Mouse (Mus musculus) midbrain, embryonic 14.5 days (tissue): ENCODE data around the gene Gpr152. TPM values are rescaled to one million over a fixed set of nuclear protein-coding genes. Genes with fewer than 3 reads are reported as not detected.

Experiments used
- ATAC-seq: fragments of 200-750 bp; cut with Nextera tagmentation; 2 replicates; pipeline ENCODE4 v1.8.0; 2017; ENCODE audit warnings: moderate number of reproducible peaks, moderate library complexity; ENCODE audit not compliant: low FRiP score, low TSS enrichment
- DNase-seq: peaks from one replicate; pipeline ENCODE4 v3.0.0-alpha.2; 2015
- H3K27ac ChIP-seq: fragments of 300-500 bp; sonication (generic); replicated peaks from 2 replicates; pipeline ENCODE4 v1.5.1; 2014; ENCODE audit warnings: mild to moderate bottlenecking, low read depth, low read length, moderate library complexity
- H3K27me3 ChIP-seq: fragments of 300-500 bp; sonication (generic); 2 replicates; pipeline ENCODE4 v1.6.1; 2014; ENCODE audit warnings: low read length, control low read depth, mixed read lengths; ENCODE audit not compliant: control insufficient read depth, insufficient read depth
- H3K36me3 ChIP-seq: fragments of 300-500 bp; sonication (generic); 2 replicates; pipeline ENCODE4 v1.6.1; 2014; ENCODE audit warnings: low read length, control low read depth; ENCODE audit not compliant: control insufficient read depth, insufficient read depth
- H3K4me1 ChIP-seq: fragments of 300-500 bp; sonication (generic); 2 replicates; pipeline ENCODE4 v1.6.1; 2014; ENCODE audit warnings: mild to moderate bottlenecking, antibody characterized with exemption, low read length, control low read depth; ENCODE audit not compliant: control insufficient read depth, insufficient read depth
- H3K4me2 ChIP-seq: fragments of 300-500 bp; sonication (generic); 2 replicates; pipeline ENCODE4 v1.6.1; 2014; ENCODE audit warnings: mild to moderate bottlenecking, low read length, moderate library complexity
- H3K4me3 ChIP-seq: fragments of 300-500 bp; sonication (generic); replicated peaks from 2 replicates; pipeline ENCODE4 v1.5.1; 2014; ENCODE audit warnings: low read depth, low read length
- H3K9ac ChIP-seq: fragments of 300-500 bp; sonication (generic); replicated peaks from 2 replicates; pipeline ENCODE4 v1.6.1; 2014; ENCODE audit warnings: mild to moderate bottlenecking, low read length, moderate library complexity
- H3K9me3 ChIP-seq: fragments of 300-500 bp; sonication (generic); 2 replicates; pipeline ENCODE4 v1.6.1; 2016; ENCODE audit warnings: low read length, control low read depth, mixed read lengths; ENCODE audit not compliant: control insufficient read depth
- WGBS: fragments of 180-500 bp; shearing (Covaris S2); extraction: QIAGEN DNeasy Blood & Tissue Kit; methylation state at CpG from one replicate; pipeline ENCODE4 v1.1.7; 2014; 5-methylcytosine and 5-hydroxymethylcytosine counted together
- polyA plus RNA-seq: library from polyadenylated mRNA; unstranded; fragments of >200 nt; fragmentation: Nextera tagmentation; extraction: Ambion mirVana; gene quantifications from 2 replicates; pipeline ENCODE4 v1.2.1, GENCODE M21; 2014

Gpr152 gene
- polyA plus RNA-seq: not detected in 2 replicates

DNA sequence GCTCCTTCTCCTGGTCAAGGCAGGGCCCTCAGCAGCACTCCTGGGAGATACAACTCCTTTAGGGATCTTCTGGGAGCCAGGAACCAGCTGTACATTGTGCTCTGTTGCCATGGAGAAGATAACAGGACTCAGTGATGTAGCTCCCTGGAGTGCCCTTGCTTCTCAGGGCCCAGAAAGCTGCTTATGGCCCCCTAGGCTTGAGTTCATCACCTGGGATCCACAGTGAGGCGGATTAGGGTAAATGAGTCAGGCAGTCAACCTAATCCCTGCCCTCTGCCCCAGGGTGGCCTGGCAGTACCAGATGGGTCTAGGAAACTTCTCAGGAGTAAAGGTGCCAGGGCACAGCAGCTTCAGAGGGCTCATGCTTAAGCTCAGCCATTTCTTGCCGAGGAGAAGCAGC, at the start of gene Gpr152:
Gene Gpr152, plus strand, starts transcription at position 342 of the 400 bp plus-strand sequence.
- no peak for DNase-seq
- WGBS: 37% methylated on average over 2 of the region's 2 CpGs

GRCm38 (mm10) chr19:4090446-4090845, 49.1 kb upstream of the Gpr152 start:
- Histone ChIP-seq H3K27me3 (no peaks in the 10 kb centered on the region), H3K9me3 (no peaks in the 10 kb centered on the region), H3K9ac (no peak overlapping the region), H3K4me2 (no peak overlapping the region), H3K4me1 (no peaks in the 10 kb centered on the region), H3K27ac (no peak overlapping the region), H3K4me3 (no peak overlapping the region), H3K36me3 (no peaks in the 10 kb centered on the region)
- 97% methylated on average over 3 of the region's 3 CpGs for WGBS
- no peak for DNase-seq
- no peak for ATAC-seq

More for the DNA sequence above, at the start of gene Gpr152:
- H3K27ac ChIP-seq: no peak within 1 kb of the TSS
- H3K9me3 ChIP-seq: no peaks in the 10 kb centered on the region
- H3K4me3 ChIP-seq: no peak within 1 kb of the TSS
- 0 out of 2 replicates have a peak, but pooled peaks cover 6% of the 10 kb centered on the region for H3K4me1 ChIP-seq
- H3K4me2 ChIP-seq: no peak within 1 kb of the TSS
- no peak for ATAC-seq
- H3K9ac ChIP-seq: no peak within 1 kb of the TSS
- H3K36me3 ChIP-seq: no peaks in the 10 kb centered on the region
- no peaks in the 10 kb centered on the region for H3K27me3 ChIP-seq

GRCm38 (mm10) chr19:4091383-4091782, 48.2 kb upstream of the Gpr152 start:
- Histone ChIP-seq H3K4me3 (no peak overlapping the region), H3K9ac (no peak overlapping the region), H3K4me1 (peaks cover 6% of the 10 kb centered on the region; the same call in 1 of the 2 replicates), H3K27me3 (no peaks in the 10 kb centered on the region), H3K9me3 (no peaks in the 10 kb centered on the region), H3K36me3 (no peaks in the 10 kb centered on the region), H3K27ac (no peak overlapping the region), H3K4me2 (no peak overlapping the region)
- no peak for DNase-seq
- no peak for ATAC-seq
- 65% methylated on average over 2 of the region's 2 CpGs for WGBS

- Histone ChIP-seq H3K36me3 (no peaks in the 10 kb centered on the region), H3K27me3 (no peaks in the 10 kb centered on the region), H3K4me2 (no peak overlapping the region), H3K4me1 (peaks cover 11% of the 10 kb centered on the region), H3K9me3 (no peaks in the 10 kb centered on the region), H3K27ac (no peak overlapping the region), H3K4me3 (no peak overlapping the region), H3K9ac (no peak overlapping the region)
- ATAC-seq (no peak), DNase-seq (no peak)
- WGBS: 94% methylated on average over 3 of the region's 3 CpGs
Observed at GRCm38 (mm10) chr19:4092750-4093149, 46.8 kb upstream of the Gpr152 start.

GRCm38 (mm10) chr19:4093772-4094171, 45.8 kb upstream of the Gpr152 start:
- no peak overlapping the region for H3K4me3 ChIP-seq
- H3K27ac ChIP-seq: no peak overlapping the region
- H3K27me3 ChIP-seq: no peaks in the 10 kb centered on the region
- ATAC-seq (no peak), DNase-seq (no peak)
- H3K9me3 ChIP-seq: no peaks in the 10 kb centered on the region
- H3K36me3 ChIP-seq: no peaks in the 10 kb centered on the region
- peaks cover 14% of the 10 kb centered on the region for H3K4me1 ChIP-seq
- WGBS: 81% methylated on average over 7 of the region's 7 CpGs
- H3K4me2 ChIP-seq: no peak overlapping the region
- no peak overlapping the region for H3K9ac ChIP-seq

GRCm38 (mm10) chr19:4094348-4094747, 45.2 kb upstream of the Gpr152 start:
- no peak for ATAC-seq
- H3K9ac ChIP-seq: no peak overlapping the region
- no peaks in the 10 kb centered on the region for H3K36me3 ChIP-seq
- no peaks in the 10 kb centered on the region for H3K9me3 ChIP-seq
- 84% methylated on average over 3 of the region's 3 CpGs for WGBS
- H3K4me3 ChIP-seq: no peak overlapping the region
- H3K4me1 ChIP-seq: peaks cover 19% of the 10 kb centered on the region
- DNase-seq: no peak
- no peak overlapping the region for H3K4me2 ChIP-seq
- no peak overlapping the region for H3K27ac ChIP-seq
- no peaks in the 10 kb centered on the region for H3K27me3 ChIP-seq

GRCm38 (mm10) chr19:4094774-4095303, 44.7 kb upstream of the Gpr152 start:
- DNase-seq (no peak), ATAC-seq (no peak)
- Histone ChIP-seq H3K27ac (no peak overlapping the region), H3K4me3 (no peak overlapping the region), H3K36me3 (no peaks in the 10 kb centered on the region), H3K9ac (no peak overlapping the region), H3K9me3 (no peaks in the 10 kb centered on the region), H3K27me3 (no peaks in the 10 kb centered on the region), H3K4me1 (peaks cover 24% of the 10 kb centered on the region), H3K4me2 (no peak overlapping the region)
- WGBS: 85% methylated on average over 5 of the region's 5 CpGs

GRCm38 (mm10) chr19:4095802-4096201, 43.8 kb upstream of the Gpr152 start:
- H3K27me3 ChIP-seq: no peaks in the 10 kb centered on the region
- H3K9ac ChIP-seq: no peak overlapping the region
- ATAC-seq (no peak), DNase-seq (no peak)
- peaks cover 29% of the 10 kb centered on the region for H3K4me1 ChIP-seq
- H3K36me3 ChIP-seq: no peaks in the 10 kb centered on the region
- peak overlapping the region; percentile 50 for H3K4me2 ChIP-seq
- H3K27ac ChIP-seq: peak overlapping the region; percentile 92; the same call in 1 of the 2 replicates
- 59% methylated on average over 3 of the region's 3 CpGs for WGBS
- no peak overlapping the region; the same call in 1 of the 2 replicates for H3K4me3 ChIP-seq
- no peaks in the 10 kb centered on the region for H3K9me3 ChIP-seq

DNA sequence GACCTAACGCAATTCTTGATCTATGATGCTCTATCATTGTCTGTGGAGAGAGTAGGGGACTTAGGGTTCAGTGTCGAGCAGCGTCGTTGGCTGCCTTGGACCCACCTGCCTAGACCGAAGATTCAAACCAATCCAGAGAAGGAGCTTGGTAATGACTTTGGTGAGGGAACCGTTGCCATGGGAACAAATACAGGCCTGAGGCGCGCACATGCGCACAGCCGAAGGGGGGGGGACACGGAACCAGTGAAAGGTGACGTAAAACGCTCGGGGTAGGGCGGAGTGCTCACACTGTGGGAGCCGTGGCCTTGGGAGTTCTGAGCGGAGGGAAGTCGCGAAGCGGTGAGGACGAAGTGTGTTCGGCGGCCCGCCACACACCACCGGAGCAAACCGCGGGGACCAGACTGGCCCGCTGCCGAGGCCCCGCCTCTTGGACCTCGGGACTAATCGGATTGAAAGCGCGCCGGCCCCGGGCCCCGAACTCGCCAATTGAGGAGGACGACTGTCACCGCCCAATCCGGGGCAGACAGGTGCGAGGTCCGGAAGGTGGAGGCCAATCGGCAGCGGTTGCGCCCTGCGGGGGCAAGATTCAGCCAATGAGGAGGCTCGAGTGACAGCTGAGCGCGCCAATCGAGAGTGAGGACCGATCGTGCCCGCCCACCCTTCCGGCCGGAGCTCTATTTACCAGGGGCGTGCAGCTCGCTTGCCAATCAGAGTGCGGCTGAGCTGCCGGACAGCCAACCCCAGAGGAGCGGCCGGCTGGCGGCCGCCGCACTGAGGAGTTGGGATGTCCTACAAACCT, 42.7 kb upstream of the Gpr152 start, which contains the start of gene Cdk2ap2:
Gene Cdk2ap2, plus strand, starts transcription at position 541 of the 799 bp plus-strand sequence.
- WGBS: under 1% methylated on average over 65 of the region's 65 CpGs
- H3K4me2 ChIP-seq: peak within 1 kb of the TSS; percentile 50
- no peaks in the 10 kb centered on the region for H3K27me3 ChIP-seq
- DNase-seq (peak; percentile 99), ATAC-seq (peak; percentile 94)
- H3K9me3 ChIP-seq: no peaks in the 10 kb centered on the region
- peak within 1 kb of the TSS; percentile 50 for H3K4me3 ChIP-seq
- H3K4me1 ChIP-seq: peaks cover 35% of the 10 kb centered on the region
- H3K9ac ChIP-seq: peak within 1 kb of the TSS; percentile 60
- peak within 1 kb of the TSS; percentile 92 for H3K27ac ChIP-seq
- no peaks in the 10 kb centered on the region for H3K36me3 ChIP-seq
